Mouse (Mus musculus) intestine, embryonic 16.5 days (tissue): ENCODE results near the gene Rpl19. TPM values are rescaled to one million over a fixed set of nuclear protein-coding genes. Genes with fewer than 3 reads are reported as not detected.

Experiments used
- ATAC-seq: fragments of 200-750 bp; cut with Nextera tagmentation; 2 replicates; pipeline ENCODE4 v1.8.0; 2017; ENCODE audit warnings: moderate TSS enrichment, moderate library complexity
- H3K27ac ChIP-seq: fragments of 300-500 bp; sonication (generic); 2 replicates; pipeline ENCODE4 v1.5.1; 2014; ENCODE audit warnings: mild to moderate bottlenecking, low read length
- H3K27me3 ChIP-seq: fragments of 300-500 bp; sonication (generic); replicated peaks from 2 replicates; pipeline ENCODE4 v1.6.1; 2014; ENCODE audit warnings: low read length, control low read depth, mixed read lengths; ENCODE audit not compliant: control insufficient read depth, insufficient read depth
- H3K36me3 ChIP-seq: fragments of 300-500 bp; sonication (generic); 2 replicates; pipeline ENCODE4 v1.6.1; 2014; ENCODE audit warnings: low read length, control low read depth; ENCODE audit not compliant: control insufficient read depth, insufficient read depth
- H3K4me1 ChIP-seq: fragments of 300-500 bp; sonication (generic); 2 replicates; pipeline ENCODE4 v1.6.1; 2014; ENCODE audit warnings: low read length, control low read depth, mixed read lengths; ENCODE audit not compliant: control insufficient read depth, insufficient read depth
- H3K4me2 ChIP-seq: fragments of 300-500 bp; sonication (generic); 2 replicates; pipeline ENCODE4 v1.6.1; 2014; ENCODE audit warnings: low read depth, low read length, control low read depth
- H3K4me3 ChIP-seq: fragments of 300-500 bp; sonication (generic); 2 replicates; pipeline ENCODE4 v1.5.1; 2014; ENCODE audit warnings: mild to moderate bottlenecking, low read length
- H3K9ac ChIP-seq: fragments of 300-500 bp; sonication (generic); 2 replicates; pipeline ENCODE4 v1.6.1; 2014; ENCODE audit warnings: low read depth, low read length
- H3K9me3 ChIP-seq: fragments of 300-500 bp; sonication (generic); 2 replicates; pipeline ENCODE4 v1.6.1; 2016; ENCODE audit warnings: low read length, control low read depth; ENCODE audit not compliant: control insufficient read depth
- WGBS: fragments of 180-500 bp; shearing (Covaris S2); extraction: QIAGEN DNeasy Blood & Tissue Kit; methylation state at CpG from one replicate; pipeline ENCODE4 v1.1.7; 2014; 5-methylcytosine and 5-hydroxymethylcytosine counted together
- polyA plus RNA-seq: library from polyadenylated mRNA; unstranded; fragments of >200 nt; fragmentation: Nextera tagmentation; extraction: Ambion mirVana; gene quantifications from 2 replicates; pipeline ENCODE4 v1.2.1, GENCODE M21; 2015

Gene Rpl19
- polyA plus RNA-seq, 1 experiment from 2014 or later = 1,058 TPM

DNA sequence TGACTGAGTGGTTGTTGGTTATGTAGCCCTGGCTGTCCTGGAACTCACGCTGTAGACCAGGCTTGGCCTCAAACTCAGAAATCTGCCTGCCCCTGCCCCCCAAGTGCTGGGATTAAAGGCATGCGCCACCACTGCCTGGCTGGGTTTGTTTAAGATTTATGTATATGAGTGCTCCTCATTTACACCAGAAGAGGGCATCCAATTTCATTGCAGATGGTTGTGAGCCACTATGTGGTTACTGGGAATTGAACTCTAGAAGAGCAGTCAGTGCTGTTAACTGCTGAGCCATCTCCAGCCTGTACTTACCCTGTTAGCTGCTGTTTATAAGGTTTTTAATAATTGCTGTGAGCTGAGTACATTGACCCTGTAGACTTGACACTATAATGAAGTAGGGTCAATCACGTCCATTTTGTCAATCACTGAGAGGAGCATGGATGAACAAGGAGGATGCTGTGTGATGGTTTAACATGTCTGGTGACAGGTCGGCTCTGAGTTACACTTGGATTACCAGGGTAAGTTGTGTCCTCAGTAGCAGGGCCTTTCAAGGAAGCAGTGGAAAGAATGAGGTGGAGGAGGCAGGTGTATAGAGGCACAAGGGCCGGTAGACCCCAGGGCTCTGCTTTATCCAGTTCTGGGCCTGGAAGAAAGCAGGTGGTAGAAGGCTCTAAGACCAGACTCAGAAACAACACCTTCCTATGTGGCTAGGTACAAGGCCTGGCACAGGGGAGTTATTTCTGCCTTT, 4.4 kb downstream of the Rpl19 start:
- peaks cover 2% of the 10 kb centered on the region for H3K27me3 ChIP-seq
- no peak overlapping the region for H3K9ac ChIP-seq
- H3K9me3 ChIP-seq = no peaks in the 10 kb centered on the region
- no peak for ATAC-seq
- H3K4me3 ChIP-seq = no peak overlapping the region
- peaks cover 11% of the 10 kb centered on the region for H3K4me1 ChIP-seq
- no peak overlapping the region for H3K27ac ChIP-seq
- peaks cover 9% of the 10 kb centered on the region for H3K36me3 ChIP-seq
- H3K4me2 ChIP-seq = no peak overlapping the region
- 55% methylated on average over 5 of the region's 5 CpGs for WGBS

DNA sequence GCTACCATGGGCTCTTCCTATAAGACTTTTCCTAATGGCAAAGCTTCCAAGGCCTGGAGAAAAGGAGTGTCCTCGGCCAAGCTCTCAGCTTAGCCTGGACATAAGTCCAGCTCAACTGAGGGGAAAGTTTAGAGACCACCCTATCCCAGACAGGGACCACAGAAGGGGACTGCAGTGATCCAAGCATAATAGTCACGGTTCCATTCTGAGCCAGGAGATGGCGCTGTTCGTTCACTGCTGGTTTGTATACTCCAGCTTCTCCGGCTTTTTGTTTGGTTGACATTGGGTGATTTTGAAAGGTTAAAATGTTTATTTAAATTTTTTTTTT, 4.9 kb downstream of the Rpl19 start:
- Histone ChIP-seq H3K27me3 (peaks cover 4% of the 10 kb centered on the region), H3K27ac (no peak overlapping the region)

DNA sequence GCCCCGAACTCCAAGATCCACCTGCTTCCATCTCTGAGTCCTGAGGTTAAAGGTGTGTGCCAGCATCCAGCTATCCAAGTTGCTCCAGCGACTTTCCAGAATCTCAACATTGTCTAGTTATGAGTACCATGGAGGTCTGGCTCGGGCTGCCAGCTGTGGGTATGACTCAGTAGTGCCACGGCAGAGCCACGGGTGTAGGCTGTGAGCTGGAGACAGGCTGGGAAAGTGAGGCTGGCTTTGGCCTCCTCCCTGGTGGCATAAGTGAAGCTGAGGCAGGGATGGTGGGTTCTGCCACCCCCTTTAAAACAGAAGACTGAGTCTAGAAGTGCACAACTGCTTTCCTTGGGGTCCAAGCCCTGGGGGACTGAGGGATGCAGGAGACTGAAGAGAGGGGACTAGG, 7.6 kb downstream of the Rpl19 start:
- WGBS = 84% methylated on average over 5 of the region's 5 CpGs

More for the DNA sequence above, 4.9 kb downstream of the Rpl19 start:
- no peak overlapping the region for H3K4me2 ChIP-seq
- H3K36me3 ChIP-seq = peaks cover 9% of the 10 kb centered on the region
- no peak overlapping the region for H3K9ac ChIP-seq
- H3K4me1 ChIP-seq = peaks cover 13% of the 10 kb centered on the region
- H3K4me3 ChIP-seq = no peak overlapping the region
- 6% methylated on average over 5 of the region's 5 CpGs for WGBS
- ATAC-seq = no peak
- H3K9me3 ChIP-seq = no peaks in the 10 kb centered on the region

DNA sequence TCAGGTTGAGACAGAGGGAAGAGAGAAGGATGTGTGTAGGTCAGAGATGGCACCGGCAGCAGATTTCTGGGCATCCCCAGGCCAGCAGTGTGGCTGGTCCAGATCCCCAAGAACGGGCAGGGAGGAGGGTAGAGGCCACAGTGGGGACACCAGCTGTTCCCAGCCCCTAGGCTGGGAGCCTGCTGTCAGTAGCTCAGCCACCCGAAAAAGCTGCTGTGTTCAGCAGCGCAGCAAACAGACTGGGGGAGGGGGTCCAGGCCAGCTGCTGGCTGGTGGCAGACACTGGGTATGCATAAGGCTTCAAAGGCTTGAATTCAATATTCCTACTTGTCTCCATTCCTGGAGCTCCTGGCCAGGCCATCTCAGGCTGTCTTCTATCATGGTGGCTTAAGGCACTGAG, 8.3 kb downstream of the Rpl19 start:
- no peak overlapping the region for H3K27ac ChIP-seq
- no peaks in the 10 kb centered on the region for H3K9me3 ChIP-seq
- ATAC-seq = no peak
- no peak overlapping the region for H3K4me2 ChIP-seq
- H3K9ac ChIP-seq = no peak overlapping the region
- 35% methylated on average over 4 of the region's 4 CpGs for WGBS
- peaks cover 15% of the 10 kb centered on the region for H3K27me3 ChIP-seq
- H3K4me3 ChIP-seq = no peak overlapping the region
- H3K36me3 ChIP-seq = peaks cover under 1% of the 10 kb centered on the region; the same call in 1 of the 2 replicates
- peaks cover 9% of the 10 kb centered on the region for H3K4me1 ChIP-seq

More for the DNA sequence above, 7.6 kb downstream of the Rpl19 start:
- ATAC-seq = no peak
- Histone ChIP-seq H3K9ac (no peak overlapping the region), H3K4me2 (no peak overlapping the region), H3K27ac (no peak overlapping the region), H3K9me3 (no peaks in the 10 kb centered on the region), H3K36me3 (peaks cover 5% of the 10 kb centered on the region), H3K27me3 (peaks cover 15% of the 10 kb centered on the region), H3K4me1 (peaks cover 9% of the 10 kb centered on the region), H3K4me3 (no peak overlapping the region)

DNA sequence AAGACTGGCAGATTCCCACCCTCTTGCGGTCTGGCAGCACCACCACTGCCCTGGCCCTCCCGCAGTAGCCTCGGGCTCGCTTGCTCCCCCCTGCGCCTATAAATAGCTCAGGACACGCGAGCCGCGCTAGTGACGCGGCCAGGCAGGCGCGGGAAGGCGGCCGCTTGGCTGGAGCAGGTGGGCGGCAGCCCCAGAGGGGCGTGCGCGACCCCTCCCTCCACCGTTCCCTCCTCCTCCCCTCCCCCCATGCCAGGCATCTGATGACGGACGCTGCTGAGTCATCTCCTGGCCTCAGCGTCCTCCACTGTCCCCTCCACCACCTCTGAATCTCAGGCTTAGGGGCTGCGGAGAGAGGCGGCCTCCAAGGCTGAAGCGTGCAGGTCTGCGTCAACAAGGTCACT, 9.5 kb downstream of the Rpl19 start:
- Histone ChIP-seq H3K4me3 (peak overlapping the region; percentile 41), H3K4me1 (peaks cover 9% of the 10 kb centered on the region), H3K27me3 (peaks cover 15% of the 10 kb centered on the region), H3K9ac (peak overlapping the region; percentile 60), H3K27ac (no peak overlapping the region), H3K36me3 (no peaks in the 10 kb centered on the region), H3K4me2 (peak overlapping the region; percentile 65), H3K9me3 (no peaks in the 10 kb centered on the region)
- ATAC-seq = peak; percentile 53
- WGBS = 1% methylated on average over 23 of the region's 27 CpGs

DNA sequence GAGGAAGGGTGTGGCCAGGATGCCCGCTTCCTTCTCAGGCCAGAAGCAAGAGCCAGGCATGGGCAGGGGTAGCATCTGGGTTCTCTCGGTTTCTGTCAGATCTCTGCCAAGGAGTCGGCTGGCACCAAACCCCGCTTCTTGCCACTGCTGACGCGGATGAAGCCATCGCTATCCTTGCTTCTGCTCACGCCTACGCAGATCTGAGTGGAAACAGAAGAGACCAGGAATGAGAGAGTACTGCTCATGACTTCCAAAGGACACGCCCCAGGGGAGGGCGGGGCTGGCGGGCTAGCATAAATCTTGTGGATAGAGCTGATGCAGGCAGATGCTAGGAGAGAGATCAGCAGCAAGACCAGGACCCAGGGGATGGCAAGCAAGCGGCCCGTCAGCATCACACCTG, 11.4 kb downstream of the Rpl19 start:
- Histone ChIP-seq H3K4me1 (peaks cover 9% of the 10 kb centered on the region), H3K36me3 (no peaks in the 10 kb centered on the region), H3K4me3 (no peak overlapping the region), H3K4me2 (no peak overlapping the region), H3K9ac (no peak overlapping the region), H3K27me3 (peaks cover 15% of the 10 kb centered on the region), H3K27ac (no peak overlapping the region), H3K9me3 (no peaks in the 10 kb centered on the region)
- ATAC-seq = no peak
- 66% methylated on average over 14 of the region's 14 CpGs for WGBS

DNA sequence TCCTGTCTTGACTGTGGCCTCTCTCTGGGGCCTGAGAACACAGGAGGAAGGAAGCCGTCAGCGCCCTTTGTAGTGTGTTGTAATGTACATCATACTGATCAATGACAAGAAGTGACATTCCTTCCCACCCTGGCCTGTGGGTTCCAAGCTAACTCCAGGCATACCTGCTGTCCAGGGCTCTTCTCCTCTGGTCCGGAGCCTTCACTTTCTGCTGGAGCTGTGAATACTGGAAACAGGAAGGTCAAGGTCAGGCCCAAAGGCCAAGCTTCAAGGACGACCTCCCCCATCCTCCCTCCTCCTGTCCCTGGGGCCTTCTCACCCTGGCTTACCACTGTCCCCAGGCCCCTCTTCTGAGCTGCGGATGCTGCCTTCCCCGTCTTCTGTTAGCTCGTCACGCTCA, 14.5 kb downstream of the Rpl19 start:
- H3K9me3 ChIP-seq = no peaks in the 10 kb centered on the region
- H3K27me3 ChIP-seq = peaks cover 12% of the 10 kb centered on the region
- no peak for ATAC-seq
- no peak overlapping the region for H3K4me3 ChIP-seq
- no peaks in the 10 kb centered on the region for H3K36me3 ChIP-seq
- no peak overlapping the region for H3K9ac ChIP-seq
- no peak overlapping the region for H3K4me2 ChIP-seq
- no peak overlapping the region for H3K27ac ChIP-seq
- WGBS = 71% methylated on average over 8 of the region's 8 CpGs
- H3K4me1 ChIP-seq = peaks cover 5% of the 10 kb centered on the region

DNA sequence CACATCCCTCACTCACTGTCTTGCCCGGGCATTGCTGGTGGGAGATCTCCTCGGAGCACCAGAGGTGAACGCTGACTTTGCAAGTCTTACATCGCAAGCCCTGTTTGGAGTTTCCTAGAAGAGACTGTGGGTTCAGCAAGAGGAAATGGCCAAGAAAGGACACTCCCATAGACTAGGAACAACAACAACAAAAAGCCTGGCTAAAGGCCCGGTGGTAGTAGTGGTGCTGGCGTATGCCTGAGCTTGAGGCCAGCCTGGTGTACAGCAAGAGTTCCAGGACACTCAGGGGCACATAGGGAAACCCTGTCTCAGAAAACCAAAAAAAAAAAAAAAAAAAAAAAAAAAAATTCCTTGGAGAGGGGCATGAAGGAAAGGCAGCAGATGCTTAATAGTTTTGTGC, 16.2 kb downstream of the Rpl19 start:
- Histone ChIP-seq H3K9me3 (no peaks in the 10 kb centered on the region), H3K4me1 (no peaks in the 10 kb centered on the region), H3K9ac (no peak overlapping the region), H3K4me2 (no peak overlapping the region), H3K27me3 (0 out of 2 replicates have a peak, but pooled peaks cover 3% of the 10 kb centered on the region), H3K27ac (no peak overlapping the region), H3K4me3 (no peak overlapping the region), H3K36me3 (no peaks in the 10 kb centered on the region)
- 80% methylated on average over 6 of the region's 6 CpGs for WGBS
- no peak for ATAC-seq

DNA sequence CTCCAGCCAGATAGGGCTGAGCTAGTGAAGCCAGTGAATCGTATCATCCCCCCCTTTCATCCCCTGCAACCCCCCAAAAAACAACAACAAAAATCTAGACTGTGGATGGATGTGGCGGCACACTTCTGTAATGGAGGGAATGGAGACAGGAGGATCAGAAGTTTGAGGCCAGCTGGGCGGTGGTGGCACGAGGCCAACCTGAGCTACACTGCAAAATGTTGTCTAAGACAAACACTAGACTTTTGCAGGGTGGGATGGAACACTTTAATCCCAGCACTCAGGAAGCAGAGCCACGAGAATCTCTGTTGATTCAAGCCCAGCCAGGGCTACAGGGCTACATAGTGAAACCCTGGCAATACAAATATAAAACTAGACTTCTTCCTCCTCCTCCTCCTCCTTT, 17.6 kb downstream of the Rpl19 start:
- no peak overlapping the region for H3K9ac ChIP-seq
- H3K4me2 ChIP-seq = no peak overlapping the region
- WGBS = 55% methylated on average over 5 of the region's 5 CpGs
- H3K27ac ChIP-seq = no peak overlapping the region
- no peaks in the 10 kb centered on the region for H3K4me1 ChIP-seq
- no peaks in the 10 kb centered on the region for H3K36me3 ChIP-seq
- no peak for ATAC-seq
- no peaks in the 10 kb centered on the region for H3K9me3 ChIP-seq
- H3K27me3 ChIP-seq = peaks cover 8% of the 10 kb centered on the region; the same call in 1 of the 2 replicates
- H3K4me3 ChIP-seq = no peak overlapping the region

DNA sequence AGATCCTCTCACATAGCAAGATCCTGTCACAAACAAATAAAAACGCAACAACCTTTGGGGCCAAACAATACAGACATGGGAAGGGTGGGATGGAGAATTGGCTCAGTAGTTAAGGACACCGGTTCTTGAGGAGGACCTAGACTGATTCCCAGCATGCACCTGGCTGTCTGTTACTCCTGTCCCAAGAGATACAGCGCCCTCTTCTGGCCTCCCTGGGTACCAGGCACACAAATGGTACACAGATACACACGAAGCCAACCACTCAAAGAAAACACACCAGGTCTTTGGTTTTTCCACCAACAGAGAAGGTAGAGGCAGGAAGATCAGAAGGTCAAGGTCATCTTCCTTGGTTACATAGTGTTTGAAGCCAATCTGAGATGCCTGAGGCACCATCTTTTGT, 19.1 kb downstream of the Rpl19 start:
- ATAC-seq = no peak
- Histone ChIP-seq H3K27me3 (peaks cover 11% of the 10 kb centered on the region), H3K4me2 (no peak overlapping the region), H3K4me1 (no peaks in the 10 kb centered on the region), H3K9ac (no peak overlapping the region), H3K4me3 (no peak overlapping the region), H3K27ac (no peak overlapping the region), H3K36me3 (no peaks in the 10 kb centered on the region), H3K9me3 (no peaks in the 10 kb centered on the region)
- 67% methylated on average over 4 of the region's 4 CpGs for WGBS
